Mouse (Mus musculus) T-helper 1 cell (primary cell): ENCODE data around the gene Fads3.

ENCODE experiments used
- in situ Hi-C: fragments of 300-600 bp; cut with MboI, MseI; formaldehyde crosslinking; loops from one replicate; pipeline ENCODE4 v1.15.1; 2025; ENCODE audit warnings: high pct_unique_total_duplicates

Gene Fads3

DNA sequence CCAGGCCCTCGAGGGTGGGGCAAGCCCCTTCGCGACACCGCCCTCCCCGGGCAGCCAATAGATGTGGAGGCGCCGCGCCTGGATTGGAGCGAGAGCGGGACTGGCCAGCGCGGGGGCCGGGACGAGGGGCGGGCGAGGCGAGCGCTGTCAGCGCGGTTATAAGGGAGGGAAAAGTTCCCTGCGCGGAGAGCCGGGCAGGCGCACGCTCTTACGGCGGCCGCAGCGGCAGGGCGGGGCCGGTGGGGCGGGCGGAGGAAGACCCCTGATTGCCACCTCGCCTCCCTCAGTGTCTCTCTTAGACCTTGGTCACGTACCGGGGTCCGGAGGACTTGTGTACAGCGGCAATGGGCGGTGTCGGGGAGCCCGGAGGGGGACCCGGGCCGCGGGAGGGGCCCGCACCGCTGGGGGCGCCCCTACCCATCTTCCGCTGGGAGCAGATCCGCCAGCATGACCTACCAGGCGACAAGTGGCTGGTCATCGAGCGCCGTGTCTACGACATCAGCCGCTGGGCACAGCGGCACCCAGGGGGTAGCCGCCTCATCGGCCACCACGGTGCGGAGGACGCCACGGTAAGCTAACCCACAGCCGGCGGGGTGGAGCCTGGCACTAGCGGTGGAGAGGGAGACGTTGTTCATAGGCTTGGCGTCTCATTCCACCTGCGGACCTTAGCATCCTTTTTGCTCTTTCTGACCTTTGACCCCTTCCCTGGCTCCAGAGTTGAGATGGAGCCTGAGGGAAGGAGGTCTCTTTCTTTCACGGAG lies at the start of gene Fads3:
Gene Fads3, plus strand, starts transcription at position 182 of the 761 bp plus-strand sequence.
- in situ Hi-C loops = loop anchor here (10.0 kb wide), 1 partner anchor 1253 kb away; no protein-coding TSS in a partner anchor

DNA sequence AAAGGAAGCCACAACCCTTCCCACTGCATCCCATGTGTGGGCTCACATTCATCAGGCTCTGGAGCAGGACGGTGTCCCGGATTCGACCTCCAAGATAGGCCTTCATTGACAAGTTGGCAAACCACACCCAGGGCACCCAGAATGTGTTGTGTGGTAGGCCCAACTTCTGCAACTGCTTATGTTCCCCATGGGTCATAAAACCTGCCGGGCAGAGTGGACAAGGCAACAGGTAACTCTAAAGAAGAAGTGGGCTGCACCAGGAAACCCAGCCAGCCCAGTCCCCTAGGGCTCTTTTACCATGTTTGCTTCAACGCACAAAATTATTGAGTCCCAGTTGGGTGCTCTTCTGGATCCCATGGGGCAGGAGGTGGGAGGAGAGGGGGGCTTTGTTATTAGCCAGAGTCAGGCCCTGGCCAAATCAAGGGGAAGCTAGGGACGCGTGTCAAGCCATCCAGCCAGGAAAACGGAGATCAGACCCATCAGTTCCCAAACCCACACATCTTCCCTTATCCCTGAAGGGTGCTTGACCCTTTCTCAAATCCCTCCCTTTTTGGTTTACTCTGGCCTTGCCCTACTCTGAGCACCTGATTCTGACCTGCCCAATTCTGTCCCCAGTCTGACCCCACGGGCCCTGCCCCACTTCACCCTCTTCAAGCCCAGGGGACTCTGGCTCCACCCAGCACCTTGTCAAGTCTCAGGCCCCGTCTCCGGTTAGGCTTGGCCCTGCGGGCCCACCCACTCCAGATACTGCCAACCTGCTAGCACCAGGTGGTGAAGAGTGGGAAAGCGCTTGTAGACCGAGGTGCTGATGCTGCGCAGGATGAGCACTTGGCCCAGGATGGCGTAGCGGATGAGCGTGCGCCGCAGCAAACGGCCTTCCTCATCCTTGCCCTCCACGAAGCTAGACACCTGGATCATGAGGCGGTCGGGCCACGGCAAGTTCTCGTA lies 49.1 kb upstream of the Fads3 start:
- in situ Hi-C loops = loop anchor here (5.0 kb wide), 1 partner anchor 80 kb away; no protein-coding TSS in a partner anchor

DNA sequence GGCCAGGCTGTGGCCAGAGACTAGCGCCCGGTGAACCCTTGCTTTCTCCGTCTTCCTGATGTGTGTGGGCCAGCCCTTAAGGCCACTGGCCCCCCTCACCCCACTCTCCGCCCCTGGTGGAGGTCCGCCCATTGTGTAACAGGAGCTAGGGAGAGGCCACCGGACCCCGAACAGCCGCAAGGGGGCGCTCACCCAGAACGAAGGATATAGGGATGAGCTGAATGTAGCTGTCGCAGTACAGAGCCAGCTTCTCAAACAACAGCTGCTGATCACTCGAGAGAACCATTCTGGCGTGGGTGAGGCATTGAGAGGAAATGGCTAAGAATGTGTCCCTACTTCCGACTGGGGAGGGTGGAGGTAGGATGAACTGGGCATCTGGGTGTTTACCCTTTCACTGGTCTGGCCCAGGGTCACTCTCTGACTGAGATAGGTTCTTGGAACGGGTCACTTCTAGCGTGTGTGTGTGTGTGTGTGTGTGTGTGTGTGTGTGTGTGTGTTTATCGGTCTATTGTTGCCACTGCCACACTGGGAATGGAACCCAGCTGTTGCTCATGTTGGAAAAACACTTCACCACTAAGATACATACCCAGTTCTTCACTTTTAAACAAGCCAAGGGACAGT lies 48.2 kb upstream of the Fads3 start:
- in situ Hi-C loops = loop anchor here (5.0 kb wide), 1 partner anchor 81 kb away; no protein-coding TSS in a partner anchor

DNA sequence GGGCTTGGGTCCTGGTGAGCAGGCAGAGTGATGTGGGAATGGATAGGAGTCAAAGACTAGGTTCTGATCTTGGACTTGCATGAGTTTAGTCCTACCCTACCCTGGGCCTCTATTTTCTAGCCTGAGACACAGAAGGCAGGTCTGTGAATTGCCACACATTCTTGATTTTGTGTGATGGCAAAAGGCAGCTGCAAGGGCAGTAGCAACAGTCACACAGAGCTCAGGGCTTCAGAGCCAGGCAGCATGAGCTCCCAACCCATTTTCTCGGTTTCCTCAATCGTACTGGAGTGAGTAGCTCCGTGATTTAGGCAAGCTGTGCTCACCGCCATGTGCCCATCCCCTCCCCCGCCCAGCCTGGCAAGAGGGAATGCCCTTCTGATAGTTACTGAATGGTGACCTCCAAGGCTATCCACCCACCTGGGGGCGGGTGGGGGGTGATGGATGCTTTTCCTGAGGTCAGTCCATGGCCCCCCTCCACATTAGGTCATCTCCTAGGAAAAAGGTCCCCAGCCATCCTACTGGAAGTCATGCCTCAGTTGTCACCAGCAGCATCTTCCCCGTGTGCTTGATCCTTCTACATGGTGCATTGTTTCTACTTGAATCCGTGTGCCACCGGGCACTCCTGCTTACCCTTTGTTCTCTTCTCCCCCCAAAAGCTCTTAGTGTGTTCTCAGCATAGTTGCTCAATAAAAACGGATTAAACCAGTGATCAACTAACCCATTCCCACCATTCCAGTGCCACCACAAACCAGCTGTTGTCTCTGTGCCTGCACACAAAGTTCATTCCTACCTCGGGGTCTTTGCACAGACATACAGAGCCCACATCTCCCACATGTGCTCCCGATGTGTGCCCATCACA lies 43.9 kb upstream of the Fads3 start:
- in situ Hi-C loops = no loop called here

DNA sequence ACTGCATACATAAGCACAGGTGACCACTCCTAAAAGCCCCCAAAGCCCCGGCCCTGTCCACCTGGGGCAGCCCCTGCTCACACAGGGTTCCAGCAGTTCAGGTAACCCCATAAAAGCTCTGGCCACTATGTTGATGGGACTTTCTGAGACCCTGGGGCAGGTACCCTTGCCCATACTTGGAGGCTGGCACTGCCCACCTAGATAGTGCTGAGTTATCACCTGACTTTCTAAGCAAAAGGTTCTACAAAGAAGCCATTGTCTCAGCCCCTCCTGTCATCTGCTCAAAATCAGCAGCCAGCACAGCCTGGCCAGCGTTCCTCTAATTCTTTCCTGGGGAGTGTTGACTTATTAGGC lies 43.3 kb upstream of the Fads3 start:
- in situ Hi-C loops = no loop called here

DNA sequence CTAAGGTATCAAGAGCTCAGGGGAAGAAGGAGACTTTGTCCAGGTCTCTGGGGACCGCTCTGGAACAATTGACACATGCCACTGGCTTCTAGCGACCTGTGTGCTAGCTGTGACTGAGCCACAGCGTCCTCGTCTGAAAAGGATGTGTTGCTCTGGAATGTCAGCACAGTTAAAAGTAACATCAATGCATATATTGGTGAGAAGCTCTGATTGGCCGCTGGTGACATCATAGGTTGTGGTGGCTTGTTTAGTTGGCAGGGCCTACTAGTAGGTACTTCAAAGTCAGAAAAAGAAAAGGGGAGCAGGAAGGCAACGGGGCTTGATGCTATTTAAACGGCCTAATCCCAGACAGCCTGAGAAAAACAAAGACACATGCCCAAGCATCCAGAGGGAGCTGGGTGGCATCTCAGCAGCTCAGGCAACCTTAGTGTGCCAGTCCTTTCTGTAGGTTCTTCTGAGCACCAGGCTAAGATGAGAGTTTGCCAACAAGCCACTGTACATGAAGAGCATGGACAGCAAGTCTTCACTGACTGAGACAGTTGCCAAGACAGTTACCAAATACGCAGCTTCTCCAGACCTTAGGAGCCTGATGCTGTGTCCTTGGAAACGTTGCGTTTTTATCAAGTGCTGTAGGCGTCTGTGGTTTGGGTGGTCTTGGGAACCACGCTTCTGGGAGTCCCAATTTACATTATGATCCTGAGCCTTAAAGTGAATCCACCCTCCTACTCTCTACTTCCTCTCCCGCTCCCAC lies 42.5 kb upstream of the Fads3 start:
- in situ Hi-C loops = no loop called here

DNA sequence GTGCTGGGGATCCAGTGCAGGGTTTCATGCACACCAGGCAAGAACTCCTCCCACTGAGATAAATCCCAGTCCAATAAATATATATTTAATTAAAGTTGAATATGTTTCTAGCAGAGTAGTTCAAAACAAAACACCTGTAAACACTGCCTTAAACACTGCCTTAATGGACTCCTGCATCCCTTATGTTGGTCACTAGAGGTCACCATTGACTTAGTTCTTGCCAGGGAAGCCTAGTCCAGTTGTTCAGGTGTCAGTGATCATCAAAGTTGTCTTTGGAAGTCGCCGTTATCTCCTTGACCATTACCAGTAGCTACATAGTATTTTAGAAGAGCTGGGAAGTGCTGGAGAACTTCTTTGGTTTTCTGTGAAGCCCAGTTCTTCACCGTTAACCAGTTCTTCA lies 41.0 kb upstream of the Fads3 start:
- in situ Hi-C loops = no loop called here

DNA sequence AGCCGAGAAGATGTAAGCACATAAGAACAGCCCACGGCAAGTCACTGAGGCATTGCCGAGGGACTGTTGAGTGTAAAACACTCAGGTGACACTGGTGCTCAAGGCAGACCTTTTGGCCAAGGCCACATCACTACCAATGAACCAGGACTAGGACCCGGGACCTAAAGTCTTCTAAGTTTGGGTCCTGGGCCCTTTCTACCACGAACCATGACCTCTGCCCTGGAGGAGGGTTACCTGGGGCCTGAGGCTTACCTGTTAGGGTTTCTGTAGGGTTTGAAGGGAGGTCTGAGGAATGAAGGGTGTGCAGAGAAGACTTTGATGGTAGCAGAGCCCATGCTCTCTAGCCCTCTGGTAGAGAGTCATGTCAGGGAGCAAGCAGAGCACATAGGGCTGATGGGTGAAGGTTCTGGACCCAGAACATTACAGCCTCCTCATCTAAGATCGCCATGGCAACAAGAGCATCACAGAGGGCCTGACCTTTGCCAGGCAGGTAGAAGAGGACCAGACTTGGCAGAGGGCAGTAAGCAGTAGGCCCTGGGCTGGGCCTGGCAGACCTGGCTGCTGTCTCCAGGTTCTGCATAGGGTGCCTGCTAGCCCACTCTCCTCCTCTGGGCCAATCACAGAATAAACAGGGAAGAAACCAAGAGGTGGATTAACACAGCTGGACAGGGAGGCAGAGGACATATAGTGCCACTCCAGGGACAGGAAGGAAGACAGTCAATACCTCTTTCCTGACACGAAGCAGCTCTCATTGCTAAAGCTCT lies 40.0 kb upstream of the Fads3 start, which contains the start of the genes Best1 and Rab3il1:
Gene Best1, minus strand, starts transcription at position 428 of the 764 bp plus-strand sequence.
Gene Rab3il1, plus strand, starts transcription at position 464 of the 764 bp plus-strand sequence.
- in situ Hi-C loops = no loop called here

- in situ Hi-C loops = no loop called here
Measured at GRCm38 (mm10) chr19:10003696-10004095, 37.7 kb upstream of the Fads3 start.

GRCm38 (mm10) chr19:10011408-10011807 lies 30.0 kb upstream of the Fads3 start:
- in situ Hi-C loops = no loop called here

DNA sequence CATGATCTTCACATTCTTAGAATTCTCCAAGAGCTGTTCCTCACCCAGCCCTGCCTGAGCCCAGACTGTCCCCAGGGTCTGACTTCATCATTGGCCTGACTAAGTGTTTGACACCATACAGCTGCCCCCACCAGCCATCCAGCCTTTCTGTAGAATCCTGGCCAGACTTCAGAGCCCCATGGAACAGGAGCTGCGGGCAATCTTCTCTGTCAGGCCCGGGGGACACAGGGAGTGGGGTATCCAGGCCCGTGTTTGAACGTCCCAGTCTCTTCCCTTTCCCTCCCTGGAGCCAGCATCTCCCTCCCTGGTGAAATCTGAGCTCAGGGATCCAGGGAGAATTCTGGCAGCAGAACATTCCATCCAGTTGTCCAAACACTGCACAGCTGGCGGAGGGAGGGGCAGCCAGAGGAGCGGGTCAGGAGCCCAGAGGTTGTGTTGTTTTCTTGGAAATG lies 28.5 kb upstream of the Fads3 start:
- in situ Hi-C loops = no loop called here

GRCm38 (mm10) chr19:10013348-10013747 lies 28.0 kb upstream of the Fads3 start:
- in situ Hi-C loops = no loop called here

- in situ Hi-C loops = no loop called here
Measured at GRCm38 (mm10) chr19:10013913-10014312, 27.5 kb upstream of the Fads3 start.

DNA sequence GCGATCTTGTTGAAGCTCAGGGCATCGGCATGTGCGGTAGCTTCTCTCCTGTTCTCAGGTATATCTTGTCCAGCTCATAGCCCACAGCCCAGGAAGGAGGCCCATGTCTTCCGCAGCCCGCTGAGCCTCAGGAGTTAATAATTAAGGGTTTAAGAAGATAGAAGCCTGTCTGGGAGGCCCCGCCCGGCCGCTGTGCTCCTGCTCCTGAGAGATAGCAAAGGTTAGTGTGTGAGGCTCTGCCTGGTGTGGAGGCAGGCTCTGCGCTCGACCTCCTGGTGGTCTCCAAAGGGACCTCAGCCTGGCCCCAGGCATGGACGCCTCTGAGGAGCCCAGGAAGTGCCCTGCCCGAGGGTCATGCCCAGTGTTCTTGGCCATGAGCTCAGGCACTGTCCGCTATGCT lies 26.5 kb upstream of the Fads3 start:
- in situ Hi-C loops = no loop called here

DNA sequence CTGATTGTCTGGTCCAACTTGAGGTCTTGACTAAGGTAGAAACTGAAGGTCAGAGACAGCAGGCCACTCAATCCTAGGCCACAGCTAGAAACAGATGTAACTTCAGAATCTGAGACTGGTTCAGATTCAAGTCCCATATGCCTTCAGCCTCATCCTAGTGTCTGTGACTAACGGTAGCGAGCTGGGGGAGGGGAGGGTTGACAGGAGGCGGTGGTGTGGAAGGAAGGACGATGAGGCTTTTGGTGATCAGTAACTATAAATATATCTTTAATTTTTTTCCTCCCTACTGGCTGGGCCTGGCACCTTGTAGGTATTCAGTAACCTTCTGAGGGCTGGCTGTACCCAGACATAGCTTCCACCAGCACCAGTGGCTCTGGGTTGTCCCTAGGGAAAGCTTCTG lies 25.9 kb upstream of the Fads3 start:
- in situ Hi-C loops = no loop called here

- in situ Hi-C loops = no loop called here
Measured at GRCm38 (mm10) chr19:10016151-10016550, 25.2 kb upstream of the Fads3 start.

DNA sequence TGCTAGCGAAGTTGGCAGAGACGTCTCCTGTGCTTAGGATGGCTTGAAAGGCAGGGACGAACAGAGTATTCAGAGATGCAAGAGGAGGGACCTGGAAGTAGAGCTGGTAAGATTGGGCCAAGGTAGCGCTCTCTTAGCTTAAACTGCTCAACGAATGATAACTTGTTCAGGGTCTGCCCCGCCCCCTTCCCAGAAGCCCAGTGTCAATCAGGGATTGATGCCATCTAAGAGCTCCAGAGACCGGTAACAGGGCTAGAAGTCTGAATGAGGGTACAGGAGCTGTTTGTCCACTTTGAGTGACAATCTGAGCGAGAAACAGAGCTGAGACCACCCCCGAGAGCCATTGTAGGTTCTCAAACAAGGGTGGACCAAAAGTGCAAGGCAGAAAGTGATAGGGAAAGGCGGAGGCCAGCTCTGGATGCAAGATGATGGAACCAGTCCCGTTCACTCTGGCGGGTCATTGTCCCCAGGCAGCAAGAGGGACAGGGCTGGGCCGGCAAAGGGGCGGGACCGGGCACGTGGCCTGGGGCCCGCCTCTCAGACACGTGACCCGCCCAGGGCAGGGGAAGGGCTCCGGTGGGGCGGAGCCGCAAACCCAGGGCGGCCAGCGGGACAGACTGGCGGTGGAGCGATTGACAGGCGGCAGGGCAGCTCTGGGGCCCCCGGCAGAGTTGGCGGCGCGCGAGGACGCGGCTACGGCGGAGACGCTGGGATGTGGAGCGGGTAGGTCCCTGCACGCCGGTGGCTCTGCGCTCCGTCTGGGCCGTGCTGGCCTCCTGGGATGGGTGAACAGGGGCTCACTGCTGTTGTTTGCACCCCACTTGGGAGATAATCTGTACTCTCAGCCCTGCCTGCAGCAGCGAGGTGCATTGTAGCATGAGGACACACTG lies 23.5 kb upstream of the Fads3 start:
- in situ Hi-C loops = no loop called here

DNA sequence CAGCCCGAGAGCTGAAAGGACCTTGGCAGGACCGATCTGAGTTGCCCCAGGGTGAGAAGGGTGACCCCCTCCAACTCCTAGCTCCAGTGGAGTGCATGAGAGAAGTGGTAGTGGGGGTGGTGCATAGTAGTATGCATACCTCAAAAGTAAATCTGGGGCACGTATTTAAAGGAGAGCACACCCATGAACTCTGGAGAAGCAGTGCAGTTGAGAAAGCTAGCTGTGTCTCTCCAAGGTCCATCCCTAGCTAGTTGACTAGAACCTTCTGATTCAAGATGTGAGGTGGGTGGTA lies 22.9 kb upstream of the Fads3 start:
- in situ Hi-C loops = no loop called here
